Mouse (Mus musculus): Measurements from ENCODE around the gene Phrf1.

DNA sequence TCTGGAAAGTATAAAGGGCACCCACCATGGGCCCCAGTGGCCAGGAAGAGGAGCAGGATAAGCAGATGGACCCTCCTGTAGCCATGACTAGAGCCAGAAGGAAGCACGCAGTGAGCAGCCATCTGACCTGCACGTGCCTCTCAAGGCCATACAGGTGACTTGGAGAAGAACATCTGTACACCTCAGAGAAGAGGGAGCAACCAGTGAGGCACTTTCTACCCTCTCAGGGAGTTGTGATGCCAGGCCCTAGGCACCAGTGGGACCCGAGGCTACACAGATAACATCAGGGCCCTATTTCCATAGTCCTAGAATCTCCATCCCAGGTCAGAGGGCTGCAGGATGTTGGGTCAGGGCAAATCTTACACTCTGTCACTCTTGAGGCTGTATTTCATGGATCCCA is 38.4 kb upstream of the Phrf1 start:
- TF ChIP-seq USF1 (IDR thresholded peaks at IDR 0.05; ENCODE audit: low read depth): no peak
- TF ChIP-seq SRF (IDR thresholded peaks at IDR 0.05; ENCODE audit: control insufficient read depth, insufficient read length, low read depth): no peak
- no peak for TF ChIP-seq POLR2A (IDR thresholded peaks at IDR 0.05; ENCODE audit: insufficient read length, low read depth)
- no peak for TF ChIP-seq E2F4 (IDR thresholded peaks at IDR 0.05; ENCODE audit: insufficient read depth)
- no peak for TF ChIP-seq CEBPB (IDR thresholded peaks at IDR 0.05; ENCODE audit: insufficient read depth, poor library complexity, severe bottlenecking)
- TF ChIP-seq MAX (IDR thresholded peaks at IDR 0.05; ENCODE audit: low read depth): no peak
- no peak for TF ChIP-seq MYOD1 (IDR thresholded peaks at IDR 0.05; ENCODE audit: control insufficient read depth in 1 of 3, insufficient read length in 2 of 3, low read depth in 2 of 3)
- no peak for TF ChIP-seq TCF12 (IDR thresholded peaks at IDR 0.05; ENCODE audit: insufficient read depth, poor library complexity, severe bottlenecking)

Measured in myocyte (in vitro differentiated cells).